Mouse (Mus musculus): Measurements from ENCODE around the gene Hc.

Gene Hc

DNA sequence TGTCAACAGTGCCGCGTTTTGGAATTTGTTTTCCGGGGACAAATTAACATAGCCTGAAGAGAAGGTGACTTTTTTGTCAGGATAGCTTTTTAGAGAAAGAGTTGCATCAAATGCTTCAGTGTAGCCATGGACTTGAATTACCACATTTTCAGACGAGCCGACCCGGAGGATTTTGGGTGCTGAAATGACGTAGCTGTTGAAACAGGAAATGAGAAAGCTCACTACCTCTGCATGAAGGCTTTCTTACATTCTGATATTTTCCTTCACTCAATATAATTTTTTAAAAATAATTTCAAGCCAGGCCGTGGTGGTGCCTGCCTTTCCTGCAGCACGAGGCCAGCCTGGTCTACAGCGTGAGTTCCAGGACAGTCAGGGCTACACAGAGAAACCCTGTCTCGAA lies 4.0 kb downstream of the Hc start:
- no peak for DNase-seq

DNA sequence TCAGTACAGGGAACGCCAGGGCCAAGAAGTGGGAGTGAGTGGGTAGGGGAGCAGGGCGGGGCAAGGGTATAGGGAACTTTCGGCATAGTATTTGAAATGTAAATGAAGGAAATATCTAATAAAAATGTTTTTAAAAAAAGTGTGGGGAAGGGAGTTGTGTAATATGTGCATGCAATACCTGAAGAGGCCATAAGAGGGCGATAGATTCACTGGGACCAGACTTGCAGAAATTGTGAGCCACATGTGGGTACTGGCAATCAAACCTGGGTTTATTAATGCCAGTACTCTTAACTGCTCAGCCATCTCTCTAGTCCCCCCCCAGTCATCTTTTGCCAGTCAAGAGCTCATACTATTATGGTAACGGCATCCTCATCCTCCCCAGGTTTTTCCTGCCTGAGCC lies 12.4 kb downstream of the Hc start:
- DNase-seq = peak; percentile 5 to 7

DNA sequence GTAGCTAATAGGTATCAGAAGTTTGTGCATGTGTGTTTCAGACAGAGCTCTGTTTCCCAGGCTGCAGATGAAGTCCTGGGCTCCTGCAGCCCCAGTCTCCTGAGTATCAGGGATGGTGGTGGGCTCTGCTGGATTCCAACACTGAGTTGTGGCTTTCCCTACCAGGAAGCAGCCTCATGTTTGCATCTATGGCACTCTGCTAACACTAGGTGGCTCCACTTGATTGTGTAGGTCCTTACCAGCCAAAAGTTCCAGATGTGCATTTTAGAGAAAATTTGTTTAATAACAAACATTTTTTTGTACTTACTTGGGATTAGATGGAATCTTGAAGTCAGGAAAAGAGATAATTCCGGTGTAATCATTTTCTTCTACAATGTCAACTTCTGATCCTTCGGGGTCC lies 16.3 kb downstream of the Hc start:
- DNase-seq = peak; percentile 17 to 29

DNA sequence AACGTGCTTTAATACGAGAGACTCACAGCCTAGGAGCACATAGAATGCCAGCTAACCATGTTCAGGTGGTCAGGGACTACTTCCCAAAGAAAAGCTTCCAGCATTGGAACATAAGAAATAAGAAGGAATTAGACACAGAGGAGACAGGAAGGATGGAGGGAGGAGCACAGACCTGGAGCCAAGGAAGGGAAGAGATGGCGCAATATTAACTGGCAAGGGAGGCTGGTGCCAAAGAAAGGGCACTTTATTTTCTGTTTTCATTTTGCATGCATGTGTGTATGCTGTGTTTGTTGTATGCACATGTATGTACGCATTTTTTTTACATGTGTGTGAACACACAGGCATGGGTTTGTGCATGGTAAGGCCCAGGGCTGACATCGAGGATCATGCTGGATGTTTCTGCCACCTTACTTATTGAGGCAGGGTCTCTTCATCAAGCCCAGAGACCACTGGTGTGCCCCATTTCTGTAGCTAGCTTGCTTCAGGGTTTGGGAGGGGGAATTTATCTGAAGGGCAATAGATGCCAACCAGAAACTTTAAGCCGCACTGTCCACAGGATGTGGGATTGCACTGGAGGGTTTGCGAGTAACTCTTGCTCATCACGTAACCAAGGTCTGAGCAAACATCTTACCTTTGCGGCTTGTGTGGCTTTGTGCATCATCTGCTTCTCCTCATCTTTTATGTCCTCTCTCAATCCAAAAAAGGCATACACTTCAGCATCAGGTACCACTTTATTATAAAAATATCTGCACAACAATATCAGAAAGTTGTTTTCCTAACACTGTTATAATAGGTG lies 22.5 kb downstream of the Hc start:
- no peak for DNase-seq

DNA sequence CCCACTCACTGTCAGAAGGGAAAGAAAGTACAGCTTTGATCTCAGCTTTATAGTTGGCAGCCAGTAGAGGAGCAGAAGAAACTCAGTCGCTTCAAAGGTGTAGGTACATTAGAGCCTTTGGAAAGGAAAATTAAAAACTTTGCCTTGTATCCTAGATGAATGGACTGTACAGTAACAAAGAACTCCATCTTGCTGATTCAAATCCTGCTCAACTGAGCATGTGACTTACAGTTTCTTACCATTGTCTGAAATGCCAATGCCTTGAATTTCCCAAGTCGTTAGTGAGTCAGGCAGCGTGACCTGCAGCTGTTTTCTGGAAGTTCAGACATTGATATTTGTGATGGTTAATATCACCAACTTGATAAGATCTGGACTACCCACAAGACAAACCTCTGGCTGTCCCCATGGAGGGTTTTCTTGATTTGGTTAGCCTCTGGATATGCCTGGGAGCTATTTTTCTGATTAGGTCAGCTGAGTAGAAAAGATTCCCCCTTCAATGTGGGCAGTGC lies 36.5 kb downstream of the Hc start:
- no peak for DNase-seq

DNA sequence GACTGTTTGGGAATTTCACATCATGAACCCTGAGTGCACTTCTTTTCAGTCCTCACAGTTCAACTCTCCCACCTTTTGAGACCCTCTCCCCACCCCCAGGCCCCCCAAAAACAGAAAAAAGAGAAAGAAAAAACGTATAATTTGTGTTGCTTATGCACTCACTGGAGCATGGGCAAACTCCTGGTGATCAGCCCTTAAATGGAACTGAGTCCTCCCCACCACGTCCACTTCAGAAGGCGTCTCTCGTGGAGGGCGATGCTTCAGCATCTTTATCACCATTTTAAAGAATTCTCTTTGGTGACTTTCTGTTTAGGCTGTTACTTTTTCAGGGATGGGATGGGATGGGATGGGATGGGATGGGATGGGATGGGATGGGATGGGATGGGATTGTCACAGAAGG lies 39.4 kb downstream of the Hc start:
- DNase-seq = no peak

DNA sequence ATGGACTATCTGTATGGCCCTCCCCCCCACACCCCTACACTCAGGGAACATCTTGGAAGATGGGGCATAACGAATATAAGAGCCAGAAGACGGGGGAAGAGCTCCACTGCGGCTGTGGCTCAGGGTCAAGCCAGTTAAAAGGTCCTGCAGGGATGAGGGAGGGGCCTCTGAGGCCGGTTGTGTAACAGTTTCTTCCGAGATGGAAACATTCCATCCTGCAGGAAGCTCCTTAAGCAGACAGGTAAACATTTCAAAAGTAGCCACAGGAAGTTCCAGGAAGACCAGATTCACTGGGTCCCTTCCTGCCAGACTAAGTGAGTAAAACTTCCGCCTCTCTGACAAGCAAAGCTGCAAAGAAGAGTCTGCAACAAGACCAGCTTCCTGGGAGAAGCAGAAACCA lies 45.4 kb downstream of the Hc start:
- no peak for DNase-seq

DNA sequence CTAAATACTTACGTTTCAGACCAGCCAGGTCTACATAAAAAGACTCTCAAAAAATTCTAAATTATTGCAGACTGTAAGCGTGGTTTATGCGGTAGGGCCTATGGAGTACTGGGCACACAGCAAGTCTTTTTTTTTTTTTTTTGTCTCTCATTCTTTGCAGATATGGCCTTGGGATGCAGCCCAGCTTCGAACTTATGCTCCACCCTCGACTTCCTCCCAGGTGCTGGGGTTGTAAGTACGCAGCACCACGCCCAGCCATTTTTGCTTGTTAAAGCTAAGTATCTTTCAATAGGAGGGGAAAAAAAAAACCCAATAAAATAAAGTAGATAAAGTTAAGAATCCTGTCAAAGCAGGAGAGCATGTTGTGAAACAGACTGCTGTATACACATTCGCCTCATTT lies 49.6 kb downstream of the Hc start:
- no peak for DNase-seq

DNA sequence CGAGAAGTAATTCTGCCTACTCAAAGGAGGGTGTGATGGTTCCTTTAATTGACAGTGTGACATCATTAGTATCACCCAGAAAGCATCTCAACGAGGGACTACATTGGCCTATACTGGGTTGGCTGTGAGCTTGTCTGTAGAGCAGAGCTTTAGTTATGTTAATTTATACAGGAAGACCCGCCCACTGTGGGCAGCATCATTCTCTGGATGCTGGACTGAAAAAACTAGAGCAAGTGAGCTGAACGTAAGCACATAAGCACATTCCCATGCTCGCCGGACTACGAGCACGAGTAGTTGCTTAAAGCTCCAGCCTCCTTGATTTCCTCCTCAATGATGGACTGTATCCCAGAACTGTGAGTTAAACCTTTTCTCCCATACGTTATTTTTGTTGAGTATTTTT lies 62.3 kb downstream of the Hc start:
- no peak for DNase-seq

DNA sequence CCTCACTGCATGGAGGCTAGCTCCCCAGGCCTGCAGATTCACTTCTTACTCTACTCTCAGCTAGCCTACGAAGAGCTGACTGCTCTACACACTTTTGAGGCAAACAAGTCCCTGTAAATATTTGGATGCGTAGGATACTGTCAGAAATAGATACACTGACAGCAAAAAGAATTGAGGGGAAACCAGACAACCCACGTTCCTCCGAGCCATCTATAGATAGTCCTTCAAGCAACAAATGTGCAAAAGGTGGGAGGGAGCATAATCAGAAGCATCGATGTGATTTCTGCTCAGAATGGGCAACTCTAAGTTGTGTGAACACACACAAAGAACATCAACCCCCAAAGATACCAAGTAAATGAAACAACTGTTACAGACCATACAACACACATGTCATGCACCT lies 64.7 kb downstream of the Hc start:
- no peak for DNase-seq

DNA sequence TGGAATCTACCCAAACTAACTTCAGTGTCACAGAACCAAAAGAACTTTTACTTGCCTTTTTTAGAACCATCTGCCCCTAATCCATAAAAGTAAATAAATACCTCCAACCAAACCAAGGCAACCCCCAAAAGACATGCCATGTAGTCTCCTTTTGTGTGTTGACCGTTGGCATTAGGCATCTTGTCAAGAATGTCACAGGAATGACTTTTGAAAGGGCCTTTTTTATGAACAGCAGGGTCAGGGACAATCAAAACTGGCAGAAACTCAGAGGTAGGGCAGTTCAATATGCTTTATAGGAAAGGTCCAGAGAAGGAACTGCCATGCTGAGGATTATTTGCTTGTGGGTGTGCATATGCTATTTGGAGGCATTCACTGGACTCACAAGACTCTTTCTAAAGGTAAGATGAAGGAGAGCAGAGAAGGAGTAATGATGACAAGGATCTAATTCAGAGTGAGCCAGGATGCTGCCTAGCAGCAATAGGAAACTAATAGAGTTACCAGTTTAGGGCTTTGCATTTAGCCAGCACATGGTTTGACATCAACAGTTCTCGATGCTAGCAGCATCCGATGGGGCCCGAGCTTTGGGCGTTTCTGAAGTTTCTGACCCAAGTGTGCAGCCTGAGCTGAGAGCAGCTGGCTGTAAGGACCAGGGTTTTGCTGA lies 67.4 kb downstream of the Hc start:
- no peak for DNase-seq

DNA sequence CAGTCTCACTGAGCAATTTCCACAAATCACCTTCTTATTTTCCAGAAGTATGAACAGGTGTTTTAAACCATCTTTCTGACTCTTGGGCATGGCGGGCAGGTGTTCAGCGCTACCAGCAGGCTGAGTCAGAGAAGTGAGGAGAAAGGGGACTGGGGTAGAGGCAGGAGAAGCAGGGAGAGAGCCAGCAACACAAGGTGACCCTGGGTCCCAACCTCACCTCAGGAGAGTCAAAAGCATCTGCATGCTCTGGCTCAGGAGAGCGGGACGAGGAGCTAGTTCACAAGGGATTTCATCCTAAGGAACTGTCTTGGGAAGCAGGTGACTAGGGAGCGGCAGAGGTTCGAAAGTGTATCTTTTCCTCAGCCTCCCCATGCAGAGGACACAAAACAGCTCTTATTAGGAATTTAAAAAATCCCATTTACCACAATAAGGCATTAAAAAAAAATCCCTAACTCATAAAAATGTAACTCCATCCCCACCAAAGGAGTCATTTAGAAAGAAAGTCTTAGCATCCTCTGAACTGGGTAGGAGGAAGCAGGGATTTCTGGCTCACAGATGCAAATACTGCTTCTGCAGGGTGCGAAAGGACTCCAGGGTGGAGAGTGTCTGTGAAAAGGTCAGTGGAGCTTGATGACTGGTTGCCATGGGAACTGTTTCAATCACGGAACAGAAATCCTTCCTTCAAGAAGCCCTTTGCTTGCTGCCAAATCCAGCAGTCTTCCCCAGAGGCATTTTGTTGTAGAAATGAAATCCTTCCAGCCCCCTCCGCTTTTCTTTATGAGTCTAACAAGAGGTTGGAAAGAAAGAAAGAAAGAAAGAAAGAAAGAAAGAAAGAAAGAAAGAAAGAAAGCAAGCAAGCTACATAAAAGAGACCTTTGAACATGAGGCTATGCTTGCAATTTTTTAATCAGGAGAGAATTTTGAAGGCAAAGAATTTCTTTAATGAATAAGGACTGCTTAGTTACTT lies 68.2 kb downstream of the Hc start:
- DNase-seq = no peak

DNA sequence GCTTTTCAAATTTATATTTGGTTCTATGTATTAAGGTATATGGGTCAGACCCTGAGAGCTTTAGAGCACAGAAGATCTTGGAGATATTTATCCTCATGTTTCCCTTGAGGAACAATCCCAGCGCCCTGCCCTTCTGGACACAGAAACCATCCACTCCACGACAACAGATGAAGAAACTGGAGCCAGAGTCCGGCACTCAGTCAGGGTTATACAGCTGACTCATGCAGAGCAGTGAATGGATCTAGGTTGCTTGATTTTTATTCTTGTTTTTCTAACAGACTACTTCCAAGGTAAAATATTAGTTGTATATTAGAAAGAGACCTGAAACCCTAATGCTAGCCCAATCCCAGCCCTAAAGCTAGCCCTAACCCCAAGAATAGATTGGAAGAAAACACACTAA lies 69.3 kb downstream of the Hc start:
- DNase-seq = no peak

DNA sequence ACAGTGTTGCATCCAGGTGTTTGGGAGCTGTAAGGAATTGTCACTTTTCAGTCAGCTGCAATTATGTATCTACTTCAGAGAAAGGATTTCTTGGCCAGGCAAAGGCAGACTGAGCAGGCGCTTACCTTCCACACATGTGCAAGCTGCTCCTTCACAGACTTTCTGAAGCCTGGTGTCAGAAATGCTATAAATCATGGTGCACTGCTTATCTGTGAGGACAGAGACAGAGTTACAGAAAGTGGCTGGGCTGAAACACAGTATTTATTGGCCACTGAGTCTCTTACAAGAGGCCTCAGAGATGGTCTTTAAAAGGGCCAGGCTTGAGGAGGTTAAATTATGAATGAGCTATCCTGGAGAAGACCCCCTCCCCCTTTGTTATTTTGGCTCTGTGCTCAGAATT lies 71.5 kb downstream of the Hc start:
- no peak for DNase-seq

DNA sequence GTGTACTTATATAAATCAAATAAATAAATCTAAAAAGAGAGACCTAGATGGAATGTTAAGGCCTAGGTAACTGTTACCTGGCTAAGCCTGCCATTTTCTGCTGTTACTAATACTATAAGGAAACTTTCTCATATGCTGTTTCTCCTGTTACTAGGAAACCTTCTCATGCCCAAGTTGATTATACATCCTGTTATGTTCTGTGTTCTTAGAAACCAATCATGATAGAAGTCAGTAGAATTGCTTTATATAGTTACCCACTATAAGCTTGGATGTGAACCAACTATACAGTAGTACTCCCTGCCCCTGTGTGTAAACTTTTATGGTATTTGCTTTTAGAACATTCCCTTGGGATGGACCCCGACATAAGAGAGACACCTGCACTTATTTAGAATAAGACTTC lies 73.6 kb downstream of the Hc start:
- no peak for DNase-seq

DNA sequence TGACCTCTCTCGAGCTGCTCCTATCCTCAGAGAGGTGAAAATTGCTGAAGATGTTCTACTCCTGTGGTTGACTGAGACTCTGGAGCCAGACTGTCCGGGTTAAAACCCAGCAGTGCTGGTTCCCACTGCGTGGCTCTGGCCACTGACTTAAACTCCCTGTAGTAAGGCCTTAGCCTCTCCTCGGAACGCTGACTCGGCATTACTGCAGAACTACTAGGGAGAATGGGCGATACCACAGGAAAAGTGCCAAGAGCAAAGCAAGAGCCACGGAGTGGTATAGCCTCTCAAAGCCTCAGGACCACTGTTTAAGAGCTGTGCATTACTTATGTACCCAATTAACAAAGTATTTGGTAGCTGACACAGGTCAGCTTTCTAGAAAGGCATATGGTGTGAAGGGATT lies 76.4 kb downstream of the Hc start:
- DNase-seq = no peak

DNA sequence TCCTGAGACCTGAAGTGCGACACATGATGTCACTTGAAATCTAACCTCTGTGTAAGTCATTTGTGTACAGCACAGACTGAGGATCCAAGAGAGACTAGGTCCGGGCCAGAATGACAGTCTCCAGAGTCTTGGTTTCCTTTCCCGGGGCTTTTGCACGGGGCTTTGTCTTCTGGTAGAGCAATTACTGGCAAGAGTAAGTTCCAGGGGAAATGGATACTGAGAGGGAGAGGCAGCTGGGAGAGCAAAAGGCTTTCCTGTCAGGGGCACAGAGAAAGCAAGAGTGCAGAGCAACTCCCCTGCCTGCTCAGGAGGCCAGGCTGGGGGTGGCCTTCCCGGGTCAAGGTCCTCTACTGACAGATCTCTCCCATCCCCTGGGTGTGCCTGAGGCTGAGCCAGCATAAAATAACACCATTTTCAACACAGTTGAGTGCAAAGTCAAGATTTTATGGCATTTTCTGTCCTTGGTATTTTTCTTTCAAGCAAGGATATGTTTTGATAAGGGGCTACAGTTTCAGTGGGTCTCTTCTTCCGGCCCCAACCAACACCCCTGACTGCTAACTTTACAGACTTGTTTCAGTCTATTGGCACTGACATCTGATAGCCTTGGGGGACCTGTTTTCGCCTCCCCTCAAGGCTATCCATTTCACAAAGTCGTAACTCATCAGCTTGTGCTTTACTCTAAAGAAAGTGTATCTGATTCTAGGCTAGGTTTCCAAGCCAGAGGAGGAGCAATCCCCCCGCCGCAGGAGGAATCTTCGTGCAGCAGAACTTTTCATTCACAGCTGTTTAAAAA lies 78.1 kb downstream of the Hc start:
- DNase-seq = no peak

DNA sequence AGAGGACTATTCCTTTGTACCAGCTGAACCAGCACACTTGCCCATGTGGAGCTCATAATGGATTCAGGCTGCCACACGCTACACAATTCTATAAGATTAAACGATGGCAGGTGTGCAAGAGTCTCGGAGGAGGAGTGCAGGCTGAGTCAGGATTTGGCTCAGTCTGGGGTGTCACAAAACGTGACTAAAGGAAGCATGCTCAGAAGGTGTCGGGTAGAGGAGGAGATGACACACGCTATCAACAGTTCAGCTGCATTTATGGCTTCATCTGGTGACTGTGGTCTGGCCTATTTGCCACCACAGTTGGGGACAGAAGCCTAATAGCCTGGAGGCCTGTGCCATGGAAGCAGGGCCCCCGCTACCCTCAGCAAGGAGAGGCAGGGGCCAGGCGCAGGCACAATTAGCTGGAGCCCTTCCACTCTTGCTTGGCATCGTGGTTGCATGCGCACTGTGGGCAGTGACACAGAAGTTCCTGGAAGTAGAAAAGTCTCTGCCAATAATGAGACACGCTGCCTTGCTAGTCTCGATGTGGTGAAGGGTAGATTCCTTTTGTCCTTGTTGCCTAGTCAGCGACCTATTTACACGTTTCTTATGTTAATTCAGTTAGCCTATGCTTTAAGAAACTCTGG lies 79.0 kb downstream of the Hc start:
- DNase-seq = no peak

DNA sequence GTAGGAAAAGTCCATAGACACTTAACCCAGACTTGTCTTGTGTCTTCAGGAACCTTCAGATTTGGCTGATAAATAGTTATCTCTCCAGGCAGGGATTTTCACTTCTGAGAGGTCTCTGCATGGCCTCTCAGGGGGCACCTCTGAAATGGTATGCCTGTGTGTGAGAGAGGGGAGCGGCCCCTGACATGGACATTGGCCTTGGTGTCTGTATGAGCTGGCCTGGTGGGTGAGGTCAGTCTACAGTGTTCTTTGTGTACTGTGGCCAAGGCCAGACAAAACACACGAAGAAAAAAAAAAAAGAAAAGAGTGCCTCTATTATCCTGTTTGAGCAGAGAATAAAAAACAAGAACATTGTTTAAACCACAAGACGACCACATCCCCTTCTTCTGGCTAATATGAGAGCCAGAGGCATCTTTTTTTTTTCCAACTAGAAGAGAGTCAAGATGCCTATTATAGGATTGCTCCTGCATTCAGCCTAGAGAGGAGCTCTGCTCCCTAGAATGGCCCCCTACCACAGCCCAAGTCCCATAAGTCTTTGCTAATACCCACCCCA lies 81.7 kb downstream of the Hc start:
- DNase-seq = no peak

DNA sequence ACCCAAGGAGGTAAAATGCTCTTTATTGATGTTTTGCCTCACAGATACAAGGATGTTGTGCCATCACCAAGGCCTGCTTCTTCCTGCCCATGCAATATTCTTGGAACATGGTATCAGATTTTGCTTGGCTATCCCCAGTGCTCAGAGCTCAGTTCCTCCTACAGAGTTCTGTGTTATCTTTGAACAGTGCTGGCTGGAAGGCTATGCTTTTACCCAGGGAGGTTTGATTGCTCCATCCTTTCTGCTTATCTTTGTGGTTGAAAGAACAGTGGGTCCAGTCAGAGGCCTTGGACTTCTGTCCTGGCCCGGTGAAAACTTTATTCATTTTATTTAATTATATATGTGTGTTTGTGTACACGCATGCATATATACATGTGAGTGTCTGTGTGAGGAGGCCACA lies 83.0 kb downstream of the Hc start:
- no peak for DNase-seq

DNA sequence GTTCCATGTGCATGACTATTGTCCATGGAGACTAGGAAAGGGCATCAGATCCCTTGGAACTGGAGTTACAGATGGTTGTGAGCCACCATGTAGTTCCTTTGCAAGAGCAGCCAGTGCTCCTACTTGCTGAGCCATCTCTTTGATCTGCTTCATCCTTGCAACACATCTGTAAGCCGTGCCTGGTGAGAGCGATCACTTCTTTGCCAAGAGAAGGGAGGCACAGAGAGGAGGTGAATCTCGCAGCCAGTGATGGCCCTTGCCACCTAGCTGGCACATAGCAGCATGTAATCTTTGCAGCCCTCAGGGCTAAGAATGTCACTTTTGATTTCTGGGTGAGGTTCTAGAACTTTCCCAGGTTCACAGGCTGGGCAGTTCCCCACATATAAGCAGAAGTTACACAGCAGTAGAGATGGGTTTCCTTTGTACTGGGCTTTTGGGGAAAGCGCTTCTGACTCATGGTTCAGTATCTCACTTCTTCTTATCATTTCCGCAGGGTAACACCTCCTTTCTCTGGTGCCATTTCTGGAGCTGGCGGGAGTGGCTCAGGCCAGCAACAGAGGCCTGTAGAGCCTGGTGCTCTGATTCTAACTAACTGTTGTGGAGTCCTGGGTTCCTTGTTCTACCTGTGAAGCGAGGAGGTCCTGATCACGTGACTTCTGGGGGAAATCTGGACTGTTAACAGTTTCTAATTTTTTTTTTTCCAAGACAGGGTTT lies 84.1 kb downstream of the Hc start:
- no peak for DNase-seq
